Mouse (Mus musculus) liver, embryonic 12.5 days (tissue): ENCODE measurements around the gene Ppm1h. TPM values are rescaled to one million over a fixed set of nuclear protein-coding genes. Genes with fewer than 3 reads are reported as not detected.

Experiments used
- ATAC-seq: fragments of 200-750 bp; cut with Nextera tagmentation; 2 replicates; pipeline ENCODE4 v1.8.0; 2017; ENCODE audit warnings: moderate number of reproducible peaks, mild to moderate bottlenecking, moderate library complexity
- H3K27ac ChIP-seq: fragments of 300-500 bp; sonication (generic); 2 replicates; pipeline ENCODE4 v1.5.1; 2016; ENCODE audit warnings: mild to moderate bottlenecking
- H3K27me3 ChIP-seq: fragments of 300-500 bp; sonication (generic); replicated peaks from 2 replicates; pipeline ENCODE4 v1.6.1; 2016; ENCODE audit warnings: mild to moderate bottlenecking, moderate library complexity
- H3K36me3 ChIP-seq: fragments of 300-500 bp; sonication (generic); 2 replicates; pipeline ENCODE4 v1.6.1; 2016; ENCODE audit warnings: mild to moderate bottlenecking, moderate library complexity
- H3K4me1 ChIP-seq: fragments of 300-500 bp; sonication (generic); 2 replicates; pipeline ENCODE4 v1.6.1; 2016
- H3K4me2 ChIP-seq: fragments of 300-500 bp; sonication (generic); 2 replicates; pipeline ENCODE4 v1.6.1; 2016; ENCODE audit warnings: mild to moderate bottlenecking, moderate library complexity
- H3K4me3 ChIP-seq: fragments of 300-500 bp; sonication (generic); 2 replicates; pipeline ENCODE4 v1.5.1; 2016; ENCODE audit warnings: mild to moderate bottlenecking, moderate library complexity
- H3K9ac ChIP-seq: fragments of 300-500 bp; sonication (generic); 2 replicates; pipeline ENCODE4 v1.6.1; 2016; ENCODE audit warnings: mild to moderate bottlenecking, moderate library complexity
- H3K9me3 ChIP-seq: fragments of 300-500 bp; sonication (generic); replicated peaks from 2 replicates; pipeline ENCODE4 v1.6.1; 2016; ENCODE audit warnings: mild to moderate bottlenecking, moderate library complexity
- WGBS: fragments of 180-500 bp; shearing (Covaris S2); methylation state at CpG from one replicate; pipeline ENCODE4 v1.1.7; 2016; ENCODE audit not compliant: insufficient replicate concordance; 5-methylcytosine and 5-hydroxymethylcytosine counted together
- polyA plus RNA-seq: library from polyadenylated mRNA; unstranded; fragments of >200 nt; fragmentation: Nextera tagmentation; extraction: Ambion mirVana; gene quantifications from 2 replicates; pipeline ENCODE4 v1.2.1, GENCODE M21; 2016

Gene Ppm1h
- polyA plus RNA-seq, 1 experiment from 2014 or later: 1.6 TPM

- Histone ChIP-seq H3K4me3 (no peak overlapping the region), H3K27ac (no peak overlapping the region), H3K4me1 (no peaks in the 10 kb centered on the region), H3K36me3 (no peaks in the 10 kb centered on the region), H3K9me3 (no peaks in the 10 kb centered on the region), H3K9ac (no peak overlapping the region), H3K27me3 (no peaks in the 10 kb centered on the region), H3K4me2 (no peak overlapping the region)
- no peak for ATAC-seq
- WGBS: 65% methylated on average over 6 of the region's 6 CpGs
Measured at GRCm38 (mm10) chr10:122711381-122711811, 32.8 kb downstream of the Ppm1h start.

DNA sequence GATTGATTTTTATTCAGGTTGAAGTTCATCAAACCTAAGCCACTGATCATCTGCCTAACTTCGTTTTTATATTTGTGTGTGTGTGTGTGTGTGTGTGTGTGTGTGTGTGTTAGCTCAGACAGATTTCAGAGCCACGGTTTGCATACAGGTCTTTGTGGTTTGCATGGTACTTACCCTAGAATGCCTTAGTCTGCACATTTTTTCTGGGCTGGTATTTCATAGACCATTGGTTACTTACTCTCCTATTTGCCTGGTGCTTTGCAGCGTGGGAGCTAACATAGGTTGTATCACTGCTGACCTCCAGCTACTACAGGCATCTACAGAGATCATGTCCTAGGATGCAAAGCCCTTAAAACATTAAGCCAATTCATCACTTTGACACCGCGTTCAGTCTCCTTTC, 33.7 kb downstream of the Ppm1h start:
- H3K27me3 ChIP-seq: no peaks in the 10 kb centered on the region
- 57% methylated on average over 5 of the region's 5 CpGs for WGBS
- H3K9ac ChIP-seq: no peak overlapping the region
- no peak overlapping the region for H3K4me3 ChIP-seq
- H3K36me3 ChIP-seq: no peaks in the 10 kb centered on the region
- no peak for ATAC-seq
- no peak overlapping the region for H3K4me2 ChIP-seq
- no peaks in the 10 kb centered on the region for H3K9me3 ChIP-seq
- H3K27ac ChIP-seq: no peak overlapping the region
- no peaks in the 10 kb centered on the region for H3K4me1 ChIP-seq

- no peak overlapping the region for H3K4me2 ChIP-seq
- WGBS: 75% methylated on average over 12 of the region's 12 CpGs
- ATAC-seq: no peak
Measured at GRCm38 (mm10) chr10:122715856-122716255, 37.3 kb downstream of the Ppm1h start.

GRCm38 (mm10) chr10:122716286-122716685, 37.7 kb downstream of the Ppm1h start:
- no peak for ATAC-seq
- no peak overlapping the region for H3K4me2 ChIP-seq
- no peaks in the 10 kb centered on the region for H3K36me3 ChIP-seq
- no peak overlapping the region for H3K9ac ChIP-seq
- no peaks in the 10 kb centered on the region for H3K9me3 ChIP-seq
- WGBS: 62% methylated on average over 8 of the region's 8 CpGs
- no peak overlapping the region for H3K27ac ChIP-seq
- H3K4me1 ChIP-seq: no peaks in the 10 kb centered on the region
- H3K4me3 ChIP-seq: no peak overlapping the region
- no peaks in the 10 kb centered on the region for H3K27me3 ChIP-seq

More at GRCm38 (mm10) chr10:122715856-122716255, 37.3 kb downstream of the Ppm1h start:
- H3K27ac ChIP-seq: no peak overlapping the region
- H3K4me3 ChIP-seq: no peak overlapping the region
- no peaks in the 10 kb centered on the region for H3K36me3 ChIP-seq
- no peak overlapping the region for H3K9ac ChIP-seq
- H3K27me3 ChIP-seq: no peaks in the 10 kb centered on the region
- no peaks in the 10 kb centered on the region for H3K9me3 ChIP-seq
- no peaks in the 10 kb centered on the region for H3K4me1 ChIP-seq

- Histone ChIP-seq H3K4me2 (no peak overlapping the region), H3K9ac (no peak overlapping the region), H3K4me1 (no peaks in the 10 kb centered on the region), H3K27me3 (no peaks in the 10 kb centered on the region), H3K36me3 (no peaks in the 10 kb centered on the region), H3K4me3 (no peak overlapping the region), H3K9me3 (no peaks in the 10 kb centered on the region), H3K27ac (no peak overlapping the region)
- ATAC-seq: no peak
- WGBS: 62% methylated on average over 14 of the region's 14 CpGs
Measured at GRCm38 (mm10) chr10:122716739-122717474, 38.3 kb downstream of the Ppm1h start.

DNA sequence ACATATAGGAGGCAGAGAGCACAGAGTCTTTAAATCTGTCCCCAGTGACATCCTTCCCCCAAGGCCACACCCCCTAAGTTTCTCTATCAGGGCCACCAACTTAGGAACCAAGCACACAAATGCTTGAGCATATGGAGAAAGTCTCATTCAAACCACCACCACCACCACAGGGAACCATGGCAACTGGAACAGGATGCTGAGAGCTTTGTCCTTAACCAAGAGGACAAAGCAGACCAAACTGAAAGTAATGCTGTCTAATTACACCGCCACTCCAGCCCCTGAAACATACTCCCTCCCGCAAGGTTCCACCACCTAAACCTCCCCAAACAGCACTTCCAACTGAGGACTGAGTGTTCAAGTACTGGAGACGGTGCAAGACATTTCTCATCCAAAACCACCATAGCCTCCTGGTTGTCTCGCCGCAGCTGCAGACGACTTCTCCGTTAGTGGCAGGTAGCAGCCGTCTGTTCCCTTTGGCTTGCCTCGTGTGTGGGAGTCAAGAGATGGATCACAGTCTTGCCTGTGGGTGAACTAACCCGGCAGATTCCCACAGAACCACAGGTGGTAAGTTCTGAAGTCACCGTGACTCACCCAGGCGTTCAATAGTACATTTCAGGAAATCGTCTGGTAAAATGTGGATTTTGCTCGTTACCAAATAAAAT, 39.3 kb downstream of the Ppm1h start:
- ATAC-seq: no peak
- Histone ChIP-seq H3K36me3 (no peaks in the 10 kb centered on the region), H3K27me3 (no peaks in the 10 kb centered on the region), H3K4me2 (no peak overlapping the region), H3K4me1 (no peaks in the 10 kb centered on the region), H3K27ac (no peak overlapping the region), H3K9me3 (no peaks in the 10 kb centered on the region), H3K9ac (no peak overlapping the region), H3K4me3 (no peak overlapping the region)
- WGBS: 77% methylated on average over 14 of the region's 14 CpGs

DNA sequence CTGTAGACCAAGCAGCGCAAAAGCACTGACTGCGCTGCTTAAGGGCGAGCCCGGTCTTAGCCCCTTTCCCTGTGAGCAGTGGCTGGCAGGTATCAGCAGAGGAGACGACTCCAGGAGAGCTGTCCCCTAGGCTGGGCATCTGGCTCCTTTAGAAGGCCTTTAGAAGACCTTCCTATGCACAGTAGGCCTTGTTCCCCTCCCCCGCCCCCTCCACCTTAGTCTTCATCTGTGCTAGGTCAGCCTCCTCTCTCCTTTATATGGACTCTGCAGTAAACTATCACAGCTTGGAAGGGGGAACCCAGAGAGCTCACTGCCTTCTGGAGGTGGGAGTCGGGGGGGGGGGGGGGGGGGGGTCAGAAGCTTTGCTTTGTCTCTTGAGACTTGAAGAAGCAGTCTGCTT, 40.4 kb downstream of the Ppm1h start:
- no peak overlapping the region for H3K4me3 ChIP-seq
- H3K4me1 ChIP-seq: no peaks in the 10 kb centered on the region
- H3K4me2 ChIP-seq: no peak overlapping the region
- WGBS: 67% methylated on average over 7 of the region's 7 CpGs
- H3K27ac ChIP-seq: no peak overlapping the region
- H3K9ac ChIP-seq: no peak overlapping the region
- no peaks in the 10 kb centered on the region for H3K27me3 ChIP-seq
- no peak for ATAC-seq
- H3K9me3 ChIP-seq: no peaks in the 10 kb centered on the region
- no peaks in the 10 kb centered on the region for H3K36me3 ChIP-seq

GRCm38 (mm10) chr10:122722111-122722510, 43.5 kb downstream of the Ppm1h start:
- Histone ChIP-seq H3K4me3 (no peak overlapping the region), H3K36me3 (no peaks in the 10 kb centered on the region), H3K9me3 (no peaks in the 10 kb centered on the region), H3K9ac (no peak overlapping the region), H3K4me2 (no peak overlapping the region), H3K27me3 (no peaks in the 10 kb centered on the region), H3K4me1 (no peaks in the 10 kb centered on the region), H3K27ac (no peak overlapping the region)
- no peak for ATAC-seq
- 58% methylated on average over 6 of the region's 6 CpGs for WGBS

DNA sequence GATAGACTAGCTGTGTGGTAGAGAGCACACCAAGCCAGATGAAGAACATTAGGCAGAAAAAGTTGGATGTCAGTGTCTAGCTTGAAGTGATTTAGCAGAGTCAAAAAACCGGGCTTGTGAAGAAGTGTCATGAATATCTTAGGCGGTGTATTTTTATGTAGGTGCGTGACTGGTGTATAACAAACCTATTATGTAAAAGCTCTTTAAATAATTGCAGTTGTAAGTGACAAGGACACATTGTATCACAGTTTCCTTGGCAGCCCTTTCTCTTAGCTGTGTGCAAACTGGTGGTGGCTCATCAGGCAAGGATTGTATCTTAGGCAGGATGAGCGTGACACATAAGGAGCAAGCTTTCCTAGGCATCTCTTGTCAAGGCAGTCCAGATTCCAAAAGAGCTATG, 46.1 kb downstream of the Ppm1h start:
- H3K27ac ChIP-seq: no peak overlapping the region
- 70% methylated on average over 4 of the region's 4 CpGs for WGBS
- no peak for ATAC-seq

GRCm38 (mm10) chr10:122727228-122727627, 48.7 kb downstream of the Ppm1h start:
- no peak overlapping the region for H3K9ac ChIP-seq
- no peak for ATAC-seq
- no peaks in the 10 kb centered on the region for H3K27me3 ChIP-seq
- H3K4me2 ChIP-seq: no peak overlapping the region
- 13% methylated on average over 4 of the region's 4 CpGs for whole genome bisulfite sequencing
- no peaks in the 10 kb centered on the region for H3K9me3 ChIP-seq
- no peak overlapping the region for H3K27ac ChIP-seq
- H3K4me3 ChIP-seq: no peak overlapping the region
- no peaks in the 10 kb centered on the region for H3K4me1 ChIP-seq
- no peaks in the 10 kb centered on the region for H3K36me3 ChIP-seq

More for the DNA sequence above, 46.1 kb downstream of the Ppm1h start:
- Histone ChIP-seq H3K27me3 (no peaks in the 10 kb centered on the region), H3K9me3 (no peaks in the 10 kb centered on the region), H3K4me3 (no peak overlapping the region), H3K36me3 (no peaks in the 10 kb centered on the region), H3K9ac (no peak overlapping the region), H3K4me2 (no peak overlapping the region), H3K4me1 (no peaks in the 10 kb centered on the region)

GRCm38 (mm10) chr10:122728172-122728571, 49.6 kb downstream of the Ppm1h start:
- Histone ChIP-seq H3K9ac (no peak overlapping the region), H3K4me3 (no peak overlapping the region), H3K4me2 (no peak overlapping the region), H3K4me1 (no peaks in the 10 kb centered on the region), H3K27me3 (no peaks in the 10 kb centered on the region), H3K9me3 (no peaks in the 10 kb centered on the region), H3K27ac (no peak overlapping the region), H3K36me3 (no peaks in the 10 kb centered on the region)
- WGBS: 63% methylated on average over 2 of the region's 2 CpGs
- no peak for ATAC-seq

- H3K4me3 ChIP-seq: no peak overlapping the region
- no peak overlapping the region for H3K27ac ChIP-seq
- no peaks in the 10 kb centered on the region for H3K9me3 ChIP-seq
- no peak for ATAC-seq
- H3K4me2 ChIP-seq: no peak overlapping the region
- H3K4me1 ChIP-seq: no peaks in the 10 kb centered on the region
- no peaks in the 10 kb centered on the region for H3K36me3 ChIP-seq
- 82% methylated on average over 3 of the region's 3 CpGs for WGBS
- no peaks in the 10 kb centered on the region for H3K27me3 ChIP-seq
- no peak overlapping the region for H3K9ac ChIP-seq
Measured at GRCm38 (mm10) chr10:122732146-122732545, 53.6 kb downstream of the Ppm1h start.
